Mouse (Mus musculus) liver, embryonic 14 days (tissue): ENCODE measurements around the gene Gm10643. TPM values are rescaled to one million over a fixed set of nuclear protein-coding genes. Genes with fewer than 3 reads are reported as not detected.

Experiments used
- polyA plus RNA-seq: library from polyadenylated mRNA; depleted of rRNA; stranded (reverse); fragments of >200 nt; gene quantifications from 2 replicates; pipeline ENCODE4 v1.2.3, GENCODE M21; 2012; rRNA removed

Gm10643 gene
- 0.31 and 0.36 TPM in 2 replicates for polyA plus RNA-seq

DNA sequence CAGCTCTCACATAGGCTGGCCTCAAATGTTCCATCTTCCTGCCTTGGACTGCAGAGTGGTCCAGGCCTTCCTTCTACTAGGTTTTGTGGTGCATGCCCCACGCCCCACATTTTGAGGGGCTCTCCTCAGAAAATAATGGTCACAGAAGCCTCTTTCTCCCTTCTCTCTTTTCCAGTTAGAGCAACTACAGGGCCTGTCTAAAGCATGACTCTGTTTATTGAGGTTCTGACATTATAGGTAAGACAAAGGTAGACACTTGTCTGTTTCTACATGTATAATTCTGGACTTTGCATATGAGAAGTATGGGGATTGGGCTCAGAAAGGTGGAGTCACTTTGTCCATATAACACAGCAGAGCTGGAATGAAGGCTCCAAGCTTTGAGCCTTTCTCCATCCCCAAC lies at the start of gene Gm10643:
Gm10643 (minus strand) TSS at position 101 of the 400 bp plus-strand sequence.

DNA sequence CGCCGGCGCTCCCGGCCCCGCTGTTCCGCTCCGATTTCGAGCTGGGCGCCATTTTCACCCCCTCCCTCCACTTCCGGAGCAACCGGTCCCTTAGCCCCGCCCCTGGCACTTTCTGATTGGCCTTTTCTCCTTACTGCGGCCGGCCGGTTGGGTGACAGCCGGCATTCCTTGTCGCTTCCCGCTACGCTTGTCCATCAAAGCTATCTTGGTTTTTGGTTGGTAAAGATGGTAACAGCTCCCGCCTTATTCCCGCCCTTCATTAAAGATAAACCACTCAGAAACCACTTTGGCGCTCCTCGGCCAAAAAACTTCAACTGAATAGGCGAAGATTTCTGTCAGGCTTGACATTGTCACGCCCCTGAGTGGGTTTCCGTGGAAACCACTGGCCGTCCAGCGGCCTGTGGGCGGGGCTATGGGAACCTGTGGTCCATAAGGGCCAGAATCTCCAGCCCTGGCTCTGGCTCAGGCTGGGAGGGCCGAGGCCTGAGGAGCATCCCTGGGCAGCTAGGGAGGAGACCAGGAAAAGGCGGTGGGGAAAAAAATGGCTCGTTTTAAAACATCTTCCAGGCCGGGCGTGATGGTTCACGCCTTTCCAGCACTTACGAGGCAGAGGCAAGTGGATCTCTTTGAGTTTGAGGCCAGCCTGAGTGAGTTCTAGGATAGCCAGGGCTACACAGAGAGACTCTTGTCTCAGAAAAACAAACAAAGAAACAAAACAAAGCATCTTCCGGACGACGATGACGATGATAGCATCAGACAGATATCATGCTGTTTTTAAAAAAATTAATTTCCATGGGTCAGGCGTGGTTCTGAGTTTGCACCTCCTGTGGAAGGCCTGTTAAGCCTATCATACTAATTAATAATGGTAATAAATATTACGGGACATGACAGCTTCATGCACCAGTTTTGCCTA lies 40.0 kb upstream of the Gm10643 start, which contains the start of gene Dcaf15:
Dcaf15 (minus strand) TSS at position 72 of the 913 bp plus-strand sequence.

DNA sequence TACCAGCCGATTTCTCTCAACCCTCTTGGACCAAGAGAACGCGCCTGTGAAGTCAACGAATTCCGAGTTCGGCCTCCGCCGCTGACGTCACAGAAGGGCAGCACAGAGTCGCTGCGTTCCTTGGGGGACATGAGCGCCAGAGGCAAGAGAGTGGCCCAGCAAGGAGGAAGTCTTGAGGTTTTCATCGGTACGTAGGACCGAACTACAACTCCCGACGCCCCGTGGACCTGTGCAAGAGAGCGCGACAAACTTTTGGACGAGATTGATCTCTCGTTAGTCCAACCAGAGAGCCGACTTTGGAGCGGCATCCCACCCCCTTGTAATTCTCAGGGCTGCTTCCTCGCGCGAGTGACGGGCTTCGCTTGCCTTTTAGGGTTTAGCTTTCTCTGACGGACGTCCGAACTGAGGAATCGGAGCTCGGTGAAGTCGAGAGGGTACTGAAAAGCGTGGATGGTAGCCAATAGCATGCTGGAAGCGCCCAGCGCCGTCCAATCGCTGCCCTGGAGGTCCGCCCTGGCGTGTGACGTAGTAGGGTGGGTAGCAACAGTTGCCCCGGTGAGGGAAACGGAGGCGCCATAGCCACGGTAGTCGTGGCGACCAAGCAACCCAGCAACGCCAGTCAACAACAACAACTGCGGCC lies 1.5 kb upstream of the Gm10643 start, which contains the start of gene Rfx1:
Rfx1 (plus strand) TSS at position 544 of the 640 bp plus-strand sequence.

DNA sequence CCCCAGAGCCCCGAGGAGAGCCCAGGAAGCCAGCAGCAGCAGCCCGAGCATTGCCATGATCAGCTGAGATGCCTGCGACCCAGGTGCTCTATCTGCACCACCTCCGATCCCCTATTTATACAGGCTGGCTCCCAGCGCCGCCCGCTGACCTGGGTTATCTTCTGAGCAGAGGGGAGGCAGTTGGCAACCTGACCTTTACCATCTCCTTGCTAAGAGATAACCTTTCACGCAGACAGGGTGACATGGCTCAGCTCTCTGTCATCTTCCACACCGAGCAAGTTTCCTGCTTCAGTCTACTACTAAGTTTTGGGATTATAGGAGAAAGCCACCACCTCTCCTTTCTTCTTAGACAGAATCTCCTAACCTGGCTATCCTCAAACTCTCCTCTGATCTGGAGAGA lies 20.0 kb downstream of the Gm10643 start, which contains the start of gene Rln3:
Rln3 (minus strand) TSS at position 101 of the 400 bp plus-strand sequence.

DNA sequence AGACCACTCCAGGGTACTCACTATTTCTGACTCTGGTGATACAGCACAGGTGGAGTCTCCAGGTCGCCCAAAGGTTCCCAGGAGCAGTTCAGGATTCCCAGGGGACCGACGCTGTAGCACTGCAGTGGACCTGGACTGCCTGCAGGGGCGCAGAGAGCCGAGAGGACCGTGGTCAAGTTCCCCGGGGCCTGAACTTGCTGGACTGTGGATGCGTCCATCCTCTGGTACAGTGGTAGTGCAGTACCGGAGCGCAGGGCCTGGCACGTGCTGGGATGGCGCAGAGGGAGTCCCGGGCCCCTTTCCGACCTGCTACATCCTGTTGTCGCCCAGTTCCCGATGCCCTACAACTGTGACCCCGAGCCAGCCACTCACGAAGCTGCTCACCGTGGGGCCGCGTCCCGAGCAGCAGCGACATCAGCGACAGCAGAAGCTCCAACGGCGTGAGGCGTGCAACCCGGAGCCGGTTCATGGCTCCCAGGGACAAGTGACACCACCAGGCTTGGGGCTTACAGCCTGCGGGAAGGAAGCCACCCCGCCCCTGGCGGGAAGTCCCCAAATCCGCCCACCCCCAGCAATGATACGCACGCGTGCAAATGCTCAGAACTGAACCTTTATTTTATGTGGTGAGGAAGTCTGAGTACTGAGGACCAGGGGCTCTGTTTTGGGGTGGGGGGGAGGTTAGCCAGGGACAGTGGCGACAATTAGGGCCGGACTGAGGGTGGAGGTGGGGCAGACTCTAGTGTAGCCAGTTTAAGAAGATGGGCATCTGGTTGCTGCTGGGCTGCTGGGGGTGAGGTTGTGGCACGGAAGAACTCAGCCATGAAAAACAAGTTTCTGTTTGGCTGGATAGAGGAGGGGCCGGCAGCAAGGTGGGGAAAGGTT lies 22.6 kb downstream of the Gm10643 start, which contains the start of gene Il27ra:
Il27ra (minus strand) TSS at position 524 of the 882 bp plus-strand sequence.

DNA sequence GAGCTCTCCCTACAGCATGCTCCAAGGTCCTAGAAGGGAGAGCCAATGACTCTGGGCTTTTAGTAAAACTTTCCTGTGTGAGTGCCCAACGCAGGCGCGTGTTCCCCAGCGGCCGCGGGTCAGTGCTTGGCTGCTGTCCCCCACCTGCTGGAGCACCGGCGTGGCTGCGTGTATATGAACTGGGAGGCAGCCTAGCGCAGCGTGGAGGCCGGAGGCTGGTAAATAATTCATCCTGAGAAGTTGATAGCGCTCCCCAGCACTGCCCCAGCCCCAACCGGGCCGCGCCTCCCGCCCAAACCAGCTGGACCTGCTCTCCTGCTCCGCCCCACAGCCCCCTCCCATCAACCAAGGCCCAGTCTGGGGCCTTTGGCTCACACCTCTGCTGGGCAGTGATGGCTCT lies 43.8 kb downstream of the Gm10643 start, which contains the start of gene Palm3:
Palm3 (plus strand) TSS at position 376 of the 400 bp plus-strand sequence.

Other genes with a start within 250 kb of the Gm10643 start
- 3.9 and 4.2 TPM in 2 replicates for gene Adgrl1, start 165.0 kb downstream of the Gm10643 start, polyA plus RNA-seq
- gene Gm10644, start 109.9 kb downstream of the Gm10643 start, polyA plus RNA-seq, result 0.25 and 0.36 TPM in 2 replicates
- gene Asf1b, start 109.6 kb downstream of the Gm10643 start, polyA plus RNA-seq, result 76.0 and 107 TPM in 2 replicates
- 23.3 and 26.2 TPM in 2 replicates for gene Prkaca, start 92.1 kb downstream of the Gm10643 start, polyA plus RNA-seq
- gene Samd1, start 67.5 kb downstream of the Gm10643 start, polyA plus RNA-seq, result 30.8 and 33.2 TPM in 2 replicates
- 0.42 and 0.55 TPM in 2 replicates for gene 1700067K01Rik, start 63.6 kb downstream of the Gm10643 start, polyA plus RNA-seq
- gene 2210011C24Rik, start 53.0 kb downstream of the Gm10643 start, polyA plus RNA-seq, result not detected in 2 replicates
- 0.09 and 0.25 TPM in 2 replicates for gene Palm3, start 43.7 kb downstream of the Gm10643 start, polyA plus RNA-seq
- gene Il27ra, start 22.5 kb downstream of the Gm10643 start, polyA plus RNA-seq, result 0.62 and 0.74 TPM in 2 replicates
- 0.10 TPM in 1 of 2 replicates, not detected in the other for gene Rln3, start 20.1 kb downstream of the Gm10643 start, polyA plus RNA-seq
- 3.6 and 4.5 TPM in 2 replicates for gene Rfx1, start 1.7 kb upstream of the Gm10643 start, polyA plus RNA-seq
- gene Dcaf15, start 39.6 kb upstream of the Gm10643 start, polyA plus RNA-seq, result 15.6 TPM in 2 replicates
- gene Podnl1, start 60.9 kb upstream of the Gm10643 start, polyA plus RNA-seq, result 0.02 and 0.03 TPM in 2 replicates
- 3.1 and 3.2 TPM in 2 replicates for gene Cc2d1a, start 82.8 kb upstream of the Gm10643 start, polyA plus RNA-seq
- 0.08 and 0.15 TPM in 2 replicates for gene 4930432K21Rik, start 82.9 kb upstream of the Gm10643 start, polyA plus RNA-seq
- 0.14 and 0.15 TPM in 2 replicates for gene Nanos3, start 120.1 kb upstream of the Gm10643 start, polyA plus RNA-seq
- gene Zswim4, start 171.9 kb upstream of the Gm10643 start, polyA plus RNA-seq, result 1.6 and 1.7 TPM in 2 replicates
- 139 and 148 TPM in 2 replicates for gene D8Ertd738e, start 184.6 kb upstream of the Gm10643 start, polyA plus RNA-seq
- 13.6 and 16.0 TPM in 2 replicates for gene Mri1, start 192.2 kb upstream of the Gm10643 start, polyA plus RNA-seq
- gene Ccdc130, start 205.2 kb upstream of the Gm10643 start, polyA plus RNA-seq, result 6.2 and 7.1 TPM in 2 replicates